Mouse (Mus musculus) forebrain, embryonic 13.5 days (tissue): ENCODE data around the gene Gm20388. TPM values are rescaled to one million over a fixed set of nuclear protein-coding genes. Genes with fewer than 3 reads are reported as not detected.
"Not testable (repeated sequence)": the region's sequence is repeated elsewhere in the genome, so short reads cannot be mapped to it uniquely, and the experiment has no call there.

ENCODE experiments used
- ATAC-seq: fragments of 200-750 bp; cut with Nextera tagmentation; 2 replicates; pipeline ENCODE4 v1.8.0; 2017
- H3K27ac ChIP-seq: fragments of 300-500 bp; sonication (generic); 2 replicates; pipeline ENCODE4 v1.5.1; 2015; ENCODE audit warnings: inconsistent platforms, mild to moderate bottlenecking, moderate library complexity
- H3K27me3 ChIP-seq: fragments of 300-500 bp; sonication (generic); 2 replicates; pipeline ENCODE4 v1.6.1; 2015; ENCODE audit warnings: mild to moderate bottlenecking, inconsistent platforms
- H3K36me3 ChIP-seq: fragments of 300-500 bp; sonication (generic); 2 replicates; pipeline ENCODE4 v1.6.1; 2015; ENCODE audit warnings: mild to moderate bottlenecking, inconsistent platforms; ENCODE audit not compliant: poor library complexity, severe bottlenecking
- H3K4me1 ChIP-seq: fragments of 300-500 bp; sonication (generic); 2 replicates; pipeline ENCODE4 v1.6.1; 2015; ENCODE audit warnings: inconsistent platforms
- H3K4me2 ChIP-seq: fragments of 300-500 bp; sonication (generic); 2 replicates; pipeline ENCODE4 v1.6.1; 2015; ENCODE audit warnings: inconsistent platforms, mild to moderate bottlenecking, moderate library complexity
- H3K4me3 ChIP-seq: fragments of 300-500 bp; sonication (generic); 2 replicates; pipeline ENCODE4 v1.5.1; 2015; ENCODE audit warnings: mild to moderate bottlenecking, inconsistent platforms
- H3K9ac ChIP-seq: fragments of 300-500 bp; sonication (generic); 2 replicates; pipeline ENCODE4 v1.6.1; 2015; ENCODE audit warnings: mild to moderate bottlenecking, inconsistent platforms
- H3K9me3 ChIP-seq: fragments of 300-500 bp; sonication (generic); replicated peaks from 2 replicates; pipeline ENCODE4 v1.6.1; 2016; ENCODE audit warnings: inconsistent platforms
- WGBS: fragments of 180-500 bp; shearing (Covaris S2); methylation state at CpG from one replicate; pipeline ENCODE4 v1.1.7; 2015; 5-methylcytosine and 5-hydroxymethylcytosine counted together
- polyA plus RNA-seq: library from polyadenylated mRNA; unstranded; fragments of >200 nt; fragmentation: Nextera tagmentation; extraction: Ambion mirVana; gene quantifications from 2 replicates; pipeline ENCODE4 v1.2.1, GENCODE M21; 2015

Gm20388 gene
- polyA plus RNA-seq, 1 experiment from 2014 or later, result 5.6 TPM

GRCm38 (mm10) chr8:123252925-123253324, 3342.3 kb downstream of the Gm20388 start:
- Histone ChIP-seq H3K9me3 (no peaks in the 10 kb centered on the region), H3K27me3 (no peaks in the 10 kb centered on the region), H3K4me1 (peaks cover 23% of the 10 kb centered on the region), H3K4me2 (peak overlapping the region; percentile 96), H3K9ac (peak overlapping the region; percentile 96), H3K4me3 (peak overlapping the region; percentile 99), H3K27ac (no peak overlapping the region), H3K36me3 (peaks cover 59% of the 10 kb centered on the region)
- 53% methylated on average over 4 of the region's 4 CpGs for WGBS
- ATAC-seq, result no peak

- H3K27ac ChIP-seq, result peak overlapping the region; percentile 75
- ATAC-seq, result no peak; the same call in 1 of the 2 replicates
- peak overlapping the region; percentile 96 for H3K9ac ChIP-seq
- no peaks in the 10 kb centered on the region for H3K27me3 ChIP-seq
- H3K4me3 ChIP-seq, result peak overlapping the region; percentile 99
- peaks cover 59% of the 10 kb centered on the region for H3K36me3 ChIP-seq
- WGBS, result under 1% methylated on average over 40 of the region's 40 CpGs
- H3K4me2 ChIP-seq, result peak overlapping the region; percentile 96
- peaks cover 23% of the 10 kb centered on the region for H3K4me1 ChIP-seq
- no peaks in the 10 kb centered on the region for H3K9me3 ChIP-seq
Observed at GRCm38 (mm10) chr8:123253451-123254098, 3342.9 kb downstream of the Gm20388 start.

DNA sequence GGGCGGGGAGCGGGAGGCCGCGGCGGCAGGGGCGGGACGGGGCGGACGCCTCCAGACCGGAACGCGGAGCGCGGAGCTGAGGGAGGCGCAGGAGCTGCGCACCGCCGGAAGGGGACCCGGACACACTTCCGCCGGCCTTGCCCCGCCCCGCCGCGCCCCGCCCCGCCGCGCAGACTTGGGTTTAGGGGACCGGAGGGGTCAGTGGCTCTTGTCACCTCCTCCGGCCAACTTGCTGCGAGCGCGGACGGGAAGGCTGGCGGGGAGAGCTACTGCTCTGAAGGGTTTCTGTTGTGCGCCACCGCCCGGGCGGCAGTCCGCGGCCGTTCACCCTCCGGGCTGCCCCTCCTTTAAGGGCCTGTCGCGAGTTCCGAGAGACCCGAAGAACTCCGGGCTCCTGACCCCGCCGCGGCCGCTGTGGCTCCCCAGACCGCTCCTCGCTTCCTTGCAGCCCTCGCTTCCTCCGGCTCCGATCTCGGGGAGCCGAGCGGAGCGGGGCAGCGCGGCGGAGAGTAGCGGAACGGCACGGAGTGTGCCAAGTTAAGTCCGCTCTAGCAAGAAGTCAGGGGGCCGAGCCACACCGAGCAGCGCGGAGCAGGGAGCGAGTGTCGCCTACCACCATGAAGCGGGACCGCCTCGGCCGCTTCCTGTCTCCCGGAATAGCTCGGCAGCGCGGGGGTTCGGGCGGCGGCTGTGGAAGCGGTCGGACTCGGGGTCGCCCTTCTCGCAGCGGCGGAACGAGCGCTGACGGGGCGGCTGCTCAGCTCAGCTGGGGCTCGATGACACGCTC, 3343.7 kb downstream of the Gm20388 start, which contains the start of the genes Zfp276 and Vps9d1:
Gene Zfp276, plus strand, starts transcription at position 97 of the 787 bp plus-strand sequence.
Gene Vps9d1, minus strand, starts transcription at position 250 of the 787 bp plus-strand sequence.
- H3K4me1 ChIP-seq, result peaks cover 23% of the 10 kb centered on the region
- H3K4me2 ChIP-seq, result peak within 1 kb of the TSS; percentile 96
- H3K9me3 ChIP-seq, result no peaks in the 10 kb centered on the region
- ATAC-seq, result peak; percentile 97
- H3K27ac ChIP-seq, result peak within 1 kb of the TSS; percentile 75
- peak within 1 kb of the TSS; percentile 96 for H3K9ac ChIP-seq
- H3K27me3 ChIP-seq, result no peaks in the 10 kb centered on the region
- peak within 1 kb of the TSS; percentile 99 for H3K4me3 ChIP-seq
- 2% methylated on average over 69 of the region's 99 CpGs for WGBS
- H3K36me3 ChIP-seq, result peaks cover 59% of the 10 kb centered on the region

GRCm38 (mm10) chr8:123255170-123255569, 3344.5 kb downstream of the Gm20388 start:
- WGBS, result 74% methylated on average over 6 of the region's 6 CpGs
- Histone ChIP-seq H3K9ac (peak overlapping the region; percentile 96), H3K36me3 (peaks cover 60% of the 10 kb centered on the region), H3K4me3 (peak overlapping the region; percentile 99), H3K4me2 (peak overlapping the region; percentile 96), H3K4me1 (peaks cover 23% of the 10 kb centered on the region), H3K9me3 (no peaks in the 10 kb centered on the region), H3K27me3 (no peaks in the 10 kb centered on the region), H3K27ac (no peak overlapping the region)
- ATAC-seq, result no peak

- no peaks in the 10 kb centered on the region for H3K9me3 ChIP-seq
- ATAC-seq, result no peak
- peaks cover 54% of the 10 kb centered on the region for H3K36me3 ChIP-seq
- H3K27ac ChIP-seq, result no peak overlapping the region
- H3K4me2 ChIP-seq, result no peak overlapping the region
- H3K9ac ChIP-seq, result no peak overlapping the region
- H3K27me3 ChIP-seq, result no peaks in the 10 kb centered on the region
- 82% methylated on average over 3 of the region's 3 CpGs for WGBS
- peaks cover 23% of the 10 kb centered on the region for H3K4me1 ChIP-seq
- H3K4me3 ChIP-seq, result no peak overlapping the region
Observed at GRCm38 (mm10) chr8:123257114-123257513, 3346.5 kb downstream of the Gm20388 start.

GRCm38 (mm10) chr8:123257593-123257992, 3347.0 kb downstream of the Gm20388 start:
- not testable (repeated sequence) for H3K4me2 ChIP-seq, H3K4me3 ChIP-seq, H3K9me3 ChIP-seq, H3K27ac ChIP-seq, H3K27me3 ChIP-seq, ATAC-seq, H3K9ac ChIP-seq
- Histone ChIP-seq H3K36me3 (peaks cover 57% of the 10 kb centered on the region), H3K4me1 (peaks cover 21% of the 10 kb centered on the region)
- 95% methylated on average over 8 of the region's 8 CpGs for WGBS

DNA sequence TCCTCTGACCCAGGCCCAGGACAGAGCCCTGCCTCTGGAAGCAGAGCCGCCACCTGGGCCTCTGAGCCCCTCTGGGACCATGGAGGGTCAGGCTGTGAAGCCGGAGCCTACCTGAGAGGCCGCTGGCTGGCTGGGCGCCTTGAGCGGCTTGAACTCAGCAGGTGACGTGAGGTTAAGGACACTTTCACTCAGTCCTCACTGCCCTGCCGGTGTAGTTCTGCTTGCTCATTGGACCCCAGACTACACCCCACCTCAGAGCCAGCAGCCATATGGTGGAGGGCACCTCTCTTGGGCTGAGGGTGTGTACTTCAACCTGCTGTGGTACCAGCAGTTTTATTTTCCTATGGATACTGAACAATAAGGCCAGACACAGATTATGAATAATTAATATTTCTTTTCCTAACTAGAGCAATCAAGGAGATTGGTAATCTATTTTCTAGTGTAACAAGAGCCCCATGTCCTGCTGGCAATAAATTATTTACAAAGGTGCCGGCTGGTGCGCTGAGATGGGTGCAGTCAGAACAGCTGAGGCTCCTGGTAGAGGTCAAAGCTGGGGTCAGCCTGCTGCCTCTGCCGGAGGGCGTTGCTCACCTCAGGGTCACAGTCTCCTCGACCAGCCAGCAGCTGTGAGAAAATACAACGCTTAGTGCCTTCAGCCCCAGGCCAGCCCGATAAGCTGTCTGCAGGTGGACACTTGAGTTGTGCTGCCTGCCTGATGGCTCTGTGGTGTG, 3357.4 kb downstream of the Gm20388 start:
- Histone ChIP-seq H3K27me3 (no peaks in the 10 kb centered on the region), H3K9me3 (no peaks in the 10 kb centered on the region), H3K27ac (no peak overlapping the region), H3K9ac (no peak overlapping the region), H3K4me3 (no peak overlapping the region), H3K4me2 (no peak overlapping the region), H3K36me3 (peaks cover 90% of the 10 kb centered on the region), H3K4me1 (no peaks in the 10 kb centered on the region)
- WGBS, result 88% methylated on average over 14 of the region's 14 CpGs
- ATAC-seq, result no peak

GRCm38 (mm10) chr8:123271147-123271546, 3360.5 kb downstream of the Gm20388 start:
- Histone ChIP-seq H3K27ac (no peak overlapping the region), H3K36me3 (peaks cover 71% of the 10 kb centered on the region), H3K4me2 (no peak overlapping the region), H3K4me1 (no peaks in the 10 kb centered on the region), H3K9me3 (no peaks in the 10 kb centered on the region), H3K4me3 (no peak overlapping the region), H3K9ac (no peak overlapping the region), H3K27me3 (no peaks in the 10 kb centered on the region)
- 93% methylated on average over 10 of the region's 10 CpGs for WGBS
- no peak for ATAC-seq

DNA sequence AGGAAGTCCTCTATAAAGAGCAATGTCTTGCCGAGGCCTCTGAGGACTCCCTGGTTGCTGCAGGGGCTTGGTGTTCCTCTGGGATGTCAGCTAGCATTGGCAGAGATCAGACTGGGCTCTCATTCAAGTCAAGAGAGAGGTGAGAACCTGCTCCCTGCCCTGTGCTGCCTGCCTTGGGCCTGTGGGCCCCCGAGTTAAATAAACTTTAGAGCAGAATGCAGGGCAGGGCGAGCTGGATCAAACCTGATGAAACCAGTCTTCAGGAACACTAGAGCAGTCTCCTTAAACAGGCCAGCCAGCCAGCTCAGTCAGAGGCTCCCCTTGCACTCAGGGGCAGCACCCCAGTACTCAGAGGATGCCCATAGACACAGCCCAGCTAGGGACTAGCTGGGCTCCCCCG, 3361.3 kb downstream of the Gm20388 start:
- no peak overlapping the region for H3K9ac ChIP-seq
- H3K36me3 ChIP-seq, result peaks cover 66% of the 10 kb centered on the region
- no peaks in the 10 kb centered on the region for H3K4me1 ChIP-seq
- H3K27ac ChIP-seq, result no peak overlapping the region
- no peaks in the 10 kb centered on the region for H3K27me3 ChIP-seq
- no peak overlapping the region for H3K4me2 ChIP-seq
- no peak for ATAC-seq
- H3K4me3 ChIP-seq, result no peak overlapping the region
- WGBS, result 83% methylated on average over 4 of the region's 4 CpGs
- H3K9me3 ChIP-seq, result no peaks in the 10 kb centered on the region

- Histone ChIP-seq H3K36me3 (peaks cover 52% of the 10 kb centered on the region), H3K4me1 (no peaks in the 10 kb centered on the region), H3K27ac (no peak overlapping the region), H3K9me3 (no peaks in the 10 kb centered on the region), H3K4me2 (no peak overlapping the region), H3K9ac (no peak overlapping the region), H3K4me3 (no peak overlapping the region), H3K27me3 (no peaks in the 10 kb centered on the region)
- 90% methylated on average over 5 of the region's 5 CpGs for WGBS
- no peak for ATAC-seq
Observed at GRCm38 (mm10) chr8:123274447-123274846, 3363.8 kb downstream of the Gm20388 start.

DNA sequence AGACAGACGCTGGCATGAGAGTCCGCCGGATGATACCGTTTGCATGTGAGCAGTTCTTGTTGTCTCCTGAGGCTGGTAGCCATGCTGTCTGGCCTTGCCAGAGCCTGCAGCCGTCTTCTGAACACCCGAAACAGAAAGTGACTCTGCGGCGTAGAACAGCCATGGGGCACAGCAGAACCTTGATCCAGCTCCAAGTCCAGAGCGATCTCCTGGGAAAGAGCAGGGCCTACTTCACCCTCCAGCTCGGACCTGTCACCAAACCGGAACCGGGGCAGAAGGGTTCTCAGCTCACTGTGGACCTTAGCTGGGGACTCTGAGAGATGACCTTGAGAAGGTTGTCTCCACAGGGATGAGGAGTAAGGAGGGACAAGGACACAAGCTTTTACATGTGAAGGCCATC, 3364.5 kb downstream of the Gm20388 start:
- WGBS, result 96% methylated on average over 12 of the region's 12 CpGs
- Histone ChIP-seq H3K4me1 (no peaks in the 10 kb centered on the region), H3K27ac (no peak overlapping the region), H3K4me2 (no peak overlapping the region), H3K4me3 (no peak overlapping the region), H3K9ac (no peak overlapping the region), H3K36me3 (peaks cover 50% of the 10 kb centered on the region; the same call in 1 of the 2 replicates), H3K9me3 (no peaks in the 10 kb centered on the region), H3K27me3 (no peaks in the 10 kb centered on the region)
- ATAC-seq, result no peak

- H3K9me3 ChIP-seq, result no peaks in the 10 kb centered on the region
- H3K4me2 ChIP-seq, result no peak overlapping the region
- H3K4me3 ChIP-seq, result no peak overlapping the region
- no peak overlapping the region for H3K9ac ChIP-seq
- WGBS, result 84% methylated on average over 7 of the region's 7 CpGs
- H3K36me3 ChIP-seq, result peaks cover 51% of the 10 kb centered on the region; the same call in 1 of the 2 replicates
- no peaks in the 10 kb centered on the region for H3K27me3 ChIP-seq
- no peak overlapping the region for H3K27ac ChIP-seq
- no peak for ATAC-seq
- no peaks in the 10 kb centered on the region for H3K4me1 ChIP-seq
Observed at GRCm38 (mm10) chr8:123278445-123278844, 3367.8 kb downstream of the Gm20388 start.
